In the genomic region with DNA sequence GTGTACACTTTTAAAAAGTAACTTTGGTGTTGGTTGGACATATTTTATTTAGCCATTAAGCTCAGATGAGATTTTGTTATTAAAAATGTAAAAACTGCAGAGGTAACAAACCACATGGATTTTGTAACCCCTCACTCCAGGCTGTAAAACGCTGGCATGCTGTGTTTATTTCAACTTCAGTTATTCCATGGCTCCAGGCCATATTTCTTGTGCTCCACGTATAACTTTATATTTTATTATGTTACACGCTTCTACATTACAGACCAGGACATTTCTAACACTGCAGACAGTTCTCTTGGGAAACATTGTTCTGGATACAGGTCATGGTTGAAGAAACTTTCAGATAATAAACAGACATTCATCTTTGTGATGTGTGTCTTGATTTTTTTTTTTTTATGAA, we compare ENCODE assay signal across 13 mouse cellular contexts. TPM values are rescaled to one million over a fixed set of nuclear protein-coding genes. Genes with fewer than 3 reads are reported as not detected.
DNase-seq lines count a peak whose midpoint lies in the region; ATAC-seq lines count a peak whose summit lies in the region.
"Had no signal": no experiment of that assay in that cellular context is flagged by ENCODE, and none has a peak within 500 bp of the region (broad histone marks: within the 10 kb centered on the region; RNA-seq: fewer than 3 reads in every experiment).

No protein-coding gene starts in this region.

- no peak for DNase-seq in heart, embryonic 10.5 days (ENCODE audit: low spot score)
- no peak for DNase-seq in heart, postnatal 10 days
- no peak for DNase-seq in limb, embryonic 10.5 days (ENCODE audit: low spot score)
- no peak for DNase-seq in forebrain, embryonic 14.5 days (ENCODE audit: low spot score)
- DNase-seq in midbrain, embryonic 14.5 days = no peak
- no peak for DNase-seq in layer of hippocampus, adult 18-20 months (ENCODE audit: low spot score in 2 of 2)
- no peak for DNase-seq in spleen, postnatal 10 days (ENCODE audit: low spot score in 2 of 2)
- DNase-seq: liver; retina, postnatal 1 day had no signal

- H3K36me3 ChIP-seq in heart, embryonic 10.5 days = peaks cover 18% of the 10 kb centered on the region; the same call in 1 of the 2 replicates
- no peaks in the 10 kb centered on the region for H3K36me3 ChIP-seq in limb, embryonic 12.5 days
- no peaks in the 10 kb centered on the region for H3K36me3 ChIP-seq in limb, embryonic 10.5 days
- no peaks in the 10 kb centered on the region for H3K36me3 ChIP-seq in forebrain, embryonic 14.5 days (ENCODE audit: control insufficient read depth, insufficient read depth, low read length)
- H3K36me3 ChIP-seq in midbrain, embryonic 14.5 days (ENCODE audit: control insufficient read depth, insufficient read depth, low read length) = no peaks in the 10 kb centered on the region
- H3K36me3 ChIP-seq: G1E had no signal

- no peak for ATAC-seq in limb, embryonic 12.5 days (ENCODE audit: insufficient number of reproducible peaks, insufficient read depth, low FRiP score, low TSS enrichment, low read depth)
- no peak for ATAC-seq in forebrain, embryonic 14.5 days
- no peak for ATAC-seq in midbrain, embryonic 14.5 days (ENCODE audit: low FRiP score, low TSS enrichment)
- ATAC-seq: activated CD4-positive, CD25-positive, alpha-beta regulatory T cell, adult 4 months had no signal

- peak overlapping the region; percentile 37; the same call in 1 of the 2 replicates for H3K4me2 ChIP-seq in limb, embryonic 12.5 days
- H3K4me2 ChIP-seq in forebrain, embryonic 14.5 days (ENCODE audit: low read length) = peak overlapping the region; percentile 55
- H3K4me2 ChIP-seq in midbrain, embryonic 14.5 days (ENCODE audit: low read length) = peak overlapping the region; percentile 33

- intact Hi-C loops in heart, postnatal 10 days (cut with DNase I) = loop anchor here (2.0 to 5.0 kb wide), 2 partner anchors 100 to 184 kb away; partner anchors contain the start of gene Ltv1

- WGBS in heart, embryonic 10.5 days = 72% methylated on average over 3 of the region's 3 CpGs
- 56% methylated on average over 3 of the region's 3 CpGs for WGBS in limb, embryonic 12.5 days
- 88% methylated on average over 3 of the region's 3 CpGs for WGBS in limb, embryonic 10.5 days
- WGBS in forebrain, embryonic 14.5 days = 60% methylated on average over 3 of the region's 3 CpGs
- 65% methylated on average over 3 of the region's 3 CpGs for WGBS in midbrain, embryonic 14.5 days

- H3K4me3 ChIP-seq in heart, embryonic 10.5 days = peak overlapping the region; percentile 68
- H3K4me3 ChIP-seq in limb, embryonic 12.5 days (replicated peaks) = peak overlapping the region; percentile 8; the same call in 1 of the 2 replicates
- H3K4me3 ChIP-seq in limb, embryonic 10.5 days = no peak overlapping the region
- peak overlapping the region; percentile 16; the same call in 1 of the 2 replicates for H3K4me3 ChIP-seq in forebrain, embryonic 14.5 days (ENCODE audit: low read depth, low read length)
- H3K4me3 ChIP-seq in midbrain, embryonic 14.5 days (replicated peaks; ENCODE audit: low read depth, low read length) = no peak overlapping the region

- no peak overlapping the region for H3K9ac ChIP-seq in limb, embryonic 12.5 days (replicated peaks)
- H3K9ac ChIP-seq in forebrain, embryonic 14.5 days (ENCODE audit: low read length) = no peak overlapping the region
- H3K9ac ChIP-seq in midbrain, embryonic 14.5 days (replicated peaks; ENCODE audit: low read length) = no peak overlapping the region

- H3K27ac ChIP-seq in heart, embryonic 10.5 days = no peak overlapping the region
- no peak overlapping the region for H3K27ac ChIP-seq in limb, embryonic 12.5 days
- H3K27ac ChIP-seq in limb, embryonic 10.5 days = no peak overlapping the region
- no peak overlapping the region for H3K27ac ChIP-seq in forebrain, embryonic 14.5 days (ENCODE audit: low read depth, low read length)
- no peak overlapping the region for H3K27ac ChIP-seq in midbrain, embryonic 14.5 days (replicated peaks; ENCODE audit: low read depth, low read length)

- no peaks in the 10 kb centered on the region for H3K27me3 ChIP-seq in heart, embryonic 10.5 days (ENCODE audit: insufficient read depth, poor library complexity, severe bottlenecking)
- no peaks in the 10 kb centered on the region for H3K27me3 ChIP-seq in limb, embryonic 12.5 days
- H3K27me3 ChIP-seq in limb, embryonic 10.5 days (ENCODE audit: low read depth, poor library complexity, severe bottlenecking) = no peaks in the 10 kb centered on the region
- no peaks in the 10 kb centered on the region for H3K27me3 ChIP-seq in forebrain, embryonic 14.5 days (replicated peaks; ENCODE audit: control insufficient read depth, insufficient read depth, low read length)
- no peaks in the 10 kb centered on the region for H3K27me3 ChIP-seq in midbrain, embryonic 14.5 days (ENCODE audit: control insufficient read depth, insufficient read depth, low read length)

- H3K4me1 ChIP-seq in heart, embryonic 10.5 days = no peaks in the 10 kb centered on the region
- H3K4me1 ChIP-seq in limb, embryonic 12.5 days (replicated peaks) = no peaks in the 10 kb centered on the region
- no peaks in the 10 kb centered on the region for H3K4me1 ChIP-seq in limb, embryonic 10.5 days
- peaks cover 3% of the 10 kb centered on the region; the same call in 1 of the 2 replicates for H3K4me1 ChIP-seq in forebrain, embryonic 14.5 days (ENCODE audit: control insufficient read depth, insufficient read depth, low read length)
- H3K4me1 ChIP-seq in midbrain, embryonic 14.5 days (ENCODE audit: control insufficient read depth, insufficient read depth, low read length) = 0 out of 2 replicates have a peak, but pooled peaks cover 7% of the 10 kb centered on the region

- H3K9me3 ChIP-seq in heart, embryonic 10.5 days = peaks cover 11% of the 10 kb centered on the region
- H3K9me3 ChIP-seq in limb, embryonic 12.5 days = peaks cover 42% of the 10 kb centered on the region
- peaks cover 15% of the 10 kb centered on the region for H3K9me3 ChIP-seq in limb, embryonic 10.5 days (replicated peaks)
- peaks cover 21% of the 10 kb centered on the region for H3K9me3 ChIP-seq in forebrain, embryonic 14.5 days (replicated peaks; ENCODE audit: control insufficient read depth, low read length)
- peaks cover 20% of the 10 kb centered on the region for H3K9me3 ChIP-seq in midbrain, embryonic 14.5 days (ENCODE audit: control insufficient read depth, low read length)

RNA-seq across cellular contexts. Expression of gene Plagl1, which starts 32.7 kb away (rescaled TPM):
- 206 and 245 TPM in 2 replicates for polyA plus RNA-seq in heart, embryonic 10.5 days (2016; fragmentation: Nextera tagmentation; extraction: Ambion mirVana)
- total RNA-seq in heart, postnatal 10 days (2021) = 10 to 100 TPM; 50.5 to 50.6 TPM
- polyA plus RNA-seq in limb, embryonic 12.5 days (2016; fragmentation: Nextera tagmentation; extraction: Ambion mirVana) = 64.5 and 88.5 TPM in 2 replicates
- 37.3 and 42.6 TPM in 2 replicates for polyA plus RNA-seq in limb, embryonic 10.5 days (2016; fragmentation: Nextera tagmentation; extraction: Ambion mirVana)
- polyA plus RNA-seq in forebrain, embryonic 14.5 days (2014; fragmentation: Nextera tagmentation; extraction: Ambion mirVana) = 46.7 and 54.9 TPM in 2 replicates
- 32.8 and 55.8 TPM in 2 replicates for polyA plus RNA-seq in midbrain, embryonic 14.5 days (2014; fragmentation: Nextera tagmentation; extraction: Ambion mirVana)
- total RNA-seq in layer of hippocampus, adult 18-20 months (2021) = 10 to 100 TPM; 26.3 to 28.2 TPM
- total RNA-seq: megakaryocyte-erythroid progenitor cell, adult 5-6 weeks had no signal

Comparison
In these comparisons a context has a peak if more than half of its experiments do, and no peak if none do; other contexts are left out.
1. H3K4me3 ChIP-seq: peak in heart, embryonic 10.5 days (single experiment), limb, embryonic 12.5 days (single experiment) and forebrain, embryonic 14.5 days (single experiment); none in limb, embryonic 10.5 days (single experiment) and midbrain, embryonic 14.5 days (single experiment).
2. Peak in every context shown above with its lines, with median percentiles within 50 percentile points of each other: H3K4me2 ChIP-seq.